Mouse (Mus musculus) forebrain, postnatal 0 days (tissue): ENCODE measurements around the gene Aurka. TPM values are rescaled to one million over a fixed set of nuclear protein-coding genes. Genes with fewer than 3 reads are reported as not detected.

Experiments used
- ATAC-seq: fragments of 200-750 bp; cut with Nextera tagmentation; 2 replicates; pipeline ENCODE4 v1.8.0; 2017; ENCODE audit warnings: mild to moderate bottlenecking, moderate library complexity
- DNase-seq: peaks from one replicate; pipeline ENCODE4 v3.0.0-alpha.2; 2015
- H3K27ac ChIP-seq: fragments of 300-500 bp; sonication (generic); 2 replicates; pipeline ENCODE4 v1.5.1; 2014; ENCODE audit warnings: low read depth, mild to moderate bottlenecking, antibody characterized with exemption, low read length, moderate library complexity, mixed read lengths
- H3K27me3 ChIP-seq: fragments of 300-500 bp; sonication (generic); 2 replicates; pipeline ENCODE4 v1.6.1; 2014; ENCODE audit warnings: mild to moderate bottlenecking, low read length, mixed read lengths; ENCODE audit not compliant: insufficient read depth
- H3K36me3 ChIP-seq: fragments of 300-500 bp; sonication (generic); 2 replicates; pipeline ENCODE4 v1.6.1; 2014; ENCODE audit warnings: mild to moderate bottlenecking, moderate library complexity; ENCODE audit not compliant: insufficient read depth
- H3K4me1 ChIP-seq: fragments of 300-500 bp; sonication (generic); 2 replicates; pipeline ENCODE4 v1.6.1; 2014; ENCODE audit warnings: antibody characterized with exemption; ENCODE audit not compliant: insufficient read depth
- H3K4me2 ChIP-seq: fragments of 300-500 bp; sonication (generic); 2 replicates; pipeline ENCODE4 v1.6.1; 2014; ENCODE audit warnings: low read depth, mild to moderate bottlenecking, moderate library complexity
- H3K4me3 ChIP-seq: fragments of 300-500 bp; sonication (generic); 2 replicates; pipeline ENCODE4 v1.5.1; 2014; ENCODE audit warnings: low read depth, low read length, mixed read lengths
- H3K9ac ChIP-seq: fragments of 300-500 bp; sonication (generic); 2 replicates; pipeline ENCODE4 v1.6.1; 2014; ENCODE audit warnings: mild to moderate bottlenecking
- H3K9me3 ChIP-seq: fragments of 300-500 bp; sonication (generic); 2 replicates; pipeline ENCODE4 v1.6.1; 2016; ENCODE audit warnings: low read length
- CTCF ChIP-seq: sonication (generic); IDR thresholded peaks from 2 replicates; pipeline ENCODE4 v1.5.1; 2016; ENCODE audit warnings: antibody characterized with exemption, control low read depth, low read depth
- WGBS: fragments of 180-500 bp; shearing (Covaris S2); extraction: QIAGEN DNeasy Blood & Tissue Kit; methylation state at CpG from one replicate; pipeline ENCODE4 v1.1.7; 2014; 5-methylcytosine and 5-hydroxymethylcytosine counted together
- polyA plus RNA-seq: library from polyadenylated mRNA; unstranded; fragments of >200 nt; fragmentation: Nextera tagmentation; extraction: Ambion mirVana; gene quantifications from 2 replicates; pipeline ENCODE4 v1.2.1, GENCODE M21; 2015
- total RNA-seq: library from RNA; depleted of rRNA; stranded (reverse); fragments of >200 nt; gene quantifications from 2 replicates; pipeline ENCODE4 v1.2.3, GENCODE M21; 2014

The Aurka gene
- total and polyA plus RNA-seq, 2 experiments from 2014 or later: 9.2 to 10.4 TPM

DNA sequence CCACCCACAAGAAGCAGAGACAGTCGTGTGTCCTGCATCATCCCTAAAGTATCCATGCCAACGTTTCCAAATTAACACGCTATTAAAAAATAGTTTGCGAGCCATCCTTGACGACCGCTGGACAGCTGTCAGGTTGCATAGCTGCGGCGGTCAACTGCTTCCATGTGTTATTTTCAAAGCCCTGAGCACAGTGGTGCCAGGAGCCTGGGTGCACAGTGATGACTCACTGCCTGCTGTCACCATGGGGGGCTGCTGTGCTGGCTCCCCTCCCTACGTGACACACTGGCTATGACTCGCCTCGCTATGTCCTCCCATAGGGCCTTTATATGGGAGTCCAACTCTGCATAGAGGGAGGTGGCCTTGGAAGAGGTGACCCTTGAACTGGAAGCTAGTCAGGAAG lies 40.8 kb upstream of the Aurka start:
- H3K4me3 ChIP-seq: no peak overlapping the region
- H3K4me1 ChIP-seq: no peaks in the 10 kb centered on the region
- H3K27me3 ChIP-seq: no peaks in the 10 kb centered on the region
- no peak overlapping the region for H3K9ac ChIP-seq
- no peak for TF ChIP-seq CTCF
- no peak overlapping the region for H3K27ac ChIP-seq
- no peak for DNase-seq
- no peaks in the 10 kb centered on the region for H3K36me3 ChIP-seq
- H3K4me2 ChIP-seq: no peak overlapping the region
- ATAC-seq: no peak
- 84% methylated on average over 11 of the region's 11 CpGs for WGBS
- H3K9me3 ChIP-seq: no peaks in the 10 kb centered on the region

- TF ChIP-seq CTCF: no peak
- H3K27ac ChIP-seq: no peak overlapping the region
- H3K4me2 ChIP-seq: no peak overlapping the region
- DNase-seq (no peak), ATAC-seq (no peak)
- WGBS: 82% methylated on average over 2 of the region's 2 CpGs
- H3K4me1 ChIP-seq: no peaks in the 10 kb centered on the region
- H3K27me3 ChIP-seq: no peaks in the 10 kb centered on the region
- H3K9me3 ChIP-seq: no peaks in the 10 kb centered on the region
- H3K4me3 ChIP-seq: no peak overlapping the region
- H3K36me3 ChIP-seq: no peaks in the 10 kb centered on the region
- no peak overlapping the region for H3K9ac ChIP-seq
Measured at GRCm38 (mm10) chr2:172410686-172411085, 40.4 kb upstream of the Aurka start.

- 83% methylated on average over 2 of the region's 2 CpGs for WGBS
Measured at GRCm38 (mm10) chr2:172407499-172407898, 37.2 kb upstream of the Aurka start.

DNA sequence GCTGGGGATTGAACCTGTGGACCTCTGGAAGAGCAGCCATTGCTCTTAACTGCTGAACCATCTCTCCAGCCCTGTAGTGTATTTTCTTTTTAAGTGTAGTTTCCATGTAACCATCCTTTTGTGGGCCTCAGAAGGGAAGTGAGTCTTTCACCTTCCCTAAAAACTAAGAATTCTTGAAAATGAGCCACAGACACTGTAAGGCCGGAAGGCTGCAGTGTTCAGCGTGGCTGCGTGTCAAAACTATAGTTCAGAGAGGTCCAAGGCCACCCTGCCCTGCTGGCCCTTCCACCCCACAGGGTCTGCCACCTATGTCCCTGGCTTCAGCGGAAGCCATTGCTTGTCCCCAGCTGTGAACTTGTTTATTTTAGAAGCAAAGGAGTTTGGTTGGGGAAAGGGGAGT lies 35.8 kb upstream of the Aurka start:
- no peaks in the 10 kb centered on the region for H3K9me3 ChIP-seq
- no peaks in the 10 kb centered on the region for H3K36me3 ChIP-seq
- no peak overlapping the region for H3K9ac ChIP-seq
- no peak overlapping the region for H3K27ac ChIP-seq
- 90% methylated on average over 4 of the region's 4 CpGs for WGBS
- no peak for TF ChIP-seq CTCF
- DNase-seq (no peak), ATAC-seq (no peak)
- H3K4me2 ChIP-seq: no peak overlapping the region
- H3K4me1 ChIP-seq: no peaks in the 10 kb centered on the region
- H3K4me3 ChIP-seq: no peak overlapping the region
- no peaks in the 10 kb centered on the region for H3K27me3 ChIP-seq

More at GRCm38 (mm10) chr2:172407499-172407898, 37.2 kb upstream of the Aurka start:
- H3K4me3 ChIP-seq: no peak overlapping the region
- no peak overlapping the region for H3K27ac ChIP-seq
- DNase-seq (no peak), ATAC-seq (no peak)
- no peaks in the 10 kb centered on the region for H3K4me1 ChIP-seq
- no peak for TF ChIP-seq CTCF
- no peaks in the 10 kb centered on the region for H3K9me3 ChIP-seq
- no peak overlapping the region for H3K9ac ChIP-seq
- H3K4me2 ChIP-seq: no peak overlapping the region
- no peaks in the 10 kb centered on the region for H3K36me3 ChIP-seq
- H3K27me3 ChIP-seq: no peaks in the 10 kb centered on the region

- Histone ChIP-seq H3K36me3 (no peaks in the 10 kb centered on the region), H3K9me3 (no peaks in the 10 kb centered on the region), H3K4me3 (no peak overlapping the region), H3K27ac (no peak overlapping the region), H3K4me1 (no peaks in the 10 kb centered on the region), H3K27me3 (no peaks in the 10 kb centered on the region), H3K4me2 (no peak overlapping the region), H3K9ac (no peak overlapping the region)
- DNase-seq (no peak), ATAC-seq (no peak)
- TF ChIP-seq CTCF: no peak
- WGBS: 79% methylated on average over 3 of the region's 3 CpGs
Measured at GRCm38 (mm10) chr2:172405011-172405410, 34.7 kb upstream of the Aurka start.

GRCm38 (mm10) chr2:172404239-172404638 lies 33.9 kb upstream of the Aurka start:
- no peak overlapping the region for H3K9ac ChIP-seq
- DNase-seq: no peak
- H3K4me3 ChIP-seq: no peak overlapping the region
- no peaks in the 10 kb centered on the region for H3K4me1 ChIP-seq
- no peaks in the 10 kb centered on the region for H3K27me3 ChIP-seq
- H3K27ac ChIP-seq: no peak overlapping the region
- WGBS: 71% methylated on average over 7 of the region's 7 CpGs
- H3K9me3 ChIP-seq: no peaks in the 10 kb centered on the region
- no peak for ATAC-seq
- no peak for TF ChIP-seq CTCF
- no peak overlapping the region for H3K4me2 ChIP-seq
- no peaks in the 10 kb centered on the region for H3K36me3 ChIP-seq

- Histone ChIP-seq H3K4me1 (no peaks in the 10 kb centered on the region), H3K9ac (no peak overlapping the region), H3K4me3 (no peak overlapping the region), H3K4me2 (no peak overlapping the region), H3K9me3 (no peaks in the 10 kb centered on the region), H3K36me3 (no peaks in the 10 kb centered on the region), H3K27ac (no peak overlapping the region), H3K27me3 (no peaks in the 10 kb centered on the region)
- WGBS: 71% methylated on average over 13 of the region's 13 CpGs
- TF ChIP-seq CTCF: no peak
- ATAC-seq: no peak
- no peak for DNase-seq
Measured at GRCm38 (mm10) chr2:172401116-172401825, 30.9 kb upstream of the Aurka start.
